Mouse (Mus musculus): ENCODE data around the gene Hk3. TPM values are rescaled to one million over a fixed set of nuclear protein-coding genes. Genes with fewer than 3 reads are reported as not detected.

Gene Hk3
- 0.19 TPM for polyA plus RNA-seq (2014; fragmentation: Illumina TruSeq; extraction: RNeasy Lipid Tissue Mini Kit (QIAGEN cat#74804); ENCODE audit: low read depth, low replicate concordance)

GRCm38 (mm10) chr13:55021194-55021779 is at the start of gene Hk3:
Hk3 (minus strand) TSS chr13:55021385.

Other genes starting within 250 kb of the Hk3 start
- not detected for gene Eif4e1b, start 237.4 kb downstream of the Hk3 start, polyA plus RNA-seq (2014; fragmentation: Illumina TruSeq; extraction: RNeasy Lipid Tissue Mini Kit (QIAGEN cat#74804); ENCODE audit: low read depth, low replicate concordance)
- gene Tspan17, start 232.0 kb downstream of the Hk3 start, polyA plus RNA-seq (2014; fragmentation: Illumina TruSeq; extraction: RNeasy Lipid Tissue Mini Kit (QIAGEN cat#74804); ENCODE audit: low read depth, low replicate concordance), result not detected
- not detected for gene Unc5a, start 72.0 kb downstream of the Hk3 start, polyA plus RNA-seq (2014; fragmentation: Illumina TruSeq; extraction: RNeasy Lipid Tissue Mini Kit (QIAGEN cat#74804); ENCODE audit: low read depth, low replicate concordance)
- 26.1 TPM for gene Uimc1, start 78.9 kb upstream of the Hk3 start, polyA plus RNA-seq (2014; fragmentation: Illumina TruSeq; extraction: RNeasy Lipid Tissue Mini Kit (QIAGEN cat#74804); ENCODE audit: low read depth, low replicate concordance)
- 2.2 TPM for gene Zfp346, start 83.9 kb upstream of the Hk3 start, polyA plus RNA-seq (2014; fragmentation: Illumina TruSeq; extraction: RNeasy Lipid Tissue Mini Kit (QIAGEN cat#74804); ENCODE audit: low read depth, low replicate concordance)
- not detected for gene Gm17617, start 112.2 kb upstream of the Hk3 start, polyA plus RNA-seq (2014; fragmentation: Illumina TruSeq; extraction: RNeasy Lipid Tissue Mini Kit (QIAGEN cat#74804); ENCODE audit: low read depth, low replicate concordance)
- gene Fgfr4, start 131.3 kb upstream of the Hk3 start, polyA plus RNA-seq (2014; fragmentation: Illumina TruSeq; extraction: RNeasy Lipid Tissue Mini Kit (QIAGEN cat#74804); ENCODE audit: low read depth, low replicate concordance), result 0.98 TPM
- gene Nsd1, start 188.4 kb upstream of the Hk3 start, polyA plus RNA-seq (2014; fragmentation: Illumina TruSeq; extraction: RNeasy Lipid Tissue Mini Kit (QIAGEN cat#74804); ENCODE audit: low read depth, low replicate concordance), result 24.7 TPM